Mouse (Mus musculus) heart, embryonic 15.5 days (tissue): Measurements from ENCODE around the gene Chd2. TPM values are rescaled to one million over a fixed set of nuclear protein-coding genes. Genes with fewer than 3 reads are reported as not detected.

ENCODE experiments used
- ATAC-seq: fragments of 200-750 bp; cut with Nextera tagmentation; replicated peaks from 2 replicates; pipeline ENCODE4 v1.8.0; 2017; ENCODE audit warnings: low read depth, moderate TSS enrichment; ENCODE audit not compliant: insufficient number of reproducible peaks, insufficient read depth, low FRiP score
- H3K27ac ChIP-seq: fragments of 300-500 bp; sonication (generic); 2 replicates; pipeline ENCODE4 v1.5.1; 2015; ENCODE audit warnings: mild to moderate bottlenecking, inconsistent platforms
- H3K27me3 ChIP-seq: fragments of 300-500 bp; sonication (generic); 2 replicates; pipeline ENCODE4 v1.6.1; 2015; ENCODE audit warnings: inconsistent platforms
- H3K36me3 ChIP-seq: fragments of 300-500 bp; sonication (generic); 2 replicates; pipeline ENCODE4 v1.6.1; 2015; ENCODE audit warnings: mild to moderate bottlenecking, inconsistent platforms
- H3K4me1 ChIP-seq: fragments of 300-500 bp; sonication (generic); replicated peaks from 2 replicates; pipeline ENCODE4 v1.6.1; 2015; ENCODE audit warnings: inconsistent platforms
- H3K4me2 ChIP-seq: fragments of 300-500 bp; sonication (generic); 2 replicates; pipeline ENCODE4 v1.6.1; 2015; ENCODE audit warnings: inconsistent platforms, mild to moderate bottlenecking, moderate library complexity
- H3K4me3 ChIP-seq: fragments of 300-500 bp; sonication (generic); 2 replicates; pipeline ENCODE4 v1.5.1; 2015; ENCODE audit warnings: mild to moderate bottlenecking, inconsistent platforms
- H3K9ac ChIP-seq: fragments of 300-500 bp; sonication (generic); 2 replicates; pipeline ENCODE4 v1.6.1; 2015; ENCODE audit warnings: mild to moderate bottlenecking, inconsistent platforms
- H3K9me3 ChIP-seq: fragments of 300-500 bp; sonication (generic); replicated peaks from 2 replicates; pipeline ENCODE4 v1.6.1; 2016; ENCODE audit warnings: inconsistent platforms
- WGBS: fragments of 180-500 bp; shearing (Covaris S2); methylation state at CpG from one replicate; pipeline ENCODE4 v1.1.7; 2015; ENCODE audit warnings: mixed read lengths; 5-methylcytosine and 5-hydroxymethylcytosine counted together
- polyA plus RNA-seq: library from polyadenylated mRNA; unstranded; fragments of >200 nt; fragmentation: Nextera tagmentation; extraction: Ambion mirVana; gene quantifications from 2 replicates; pipeline ENCODE4 v1.2.1, GENCODE M21; 2015

Gene Chd2
- polyA plus RNA-seq, 1 experiment from 2014 or later = 41.2 TPM

DNA sequence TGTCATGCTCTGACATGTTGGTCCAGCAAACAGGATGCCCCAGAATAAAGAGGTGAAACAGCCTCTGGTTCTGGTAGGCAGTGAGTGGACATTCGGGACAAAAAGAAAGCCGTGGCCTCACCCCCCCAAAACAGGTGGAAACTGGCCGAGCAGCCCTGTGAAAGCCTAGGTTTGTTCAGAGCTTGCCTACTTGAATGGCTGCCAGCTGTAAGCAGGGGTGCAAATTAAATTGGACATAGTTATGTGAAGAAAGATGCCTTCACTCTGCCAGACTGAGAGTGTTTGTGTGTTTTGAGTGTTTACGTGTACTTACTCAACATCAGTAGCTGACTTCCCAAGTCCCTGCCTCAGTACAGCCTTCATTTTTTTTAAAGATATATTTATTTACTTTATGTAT, 147.6 kb downstream of the Chd2 start:
- peaks cover 35% of the 10 kb centered on the region for H3K4me1 ChIP-seq
- peak overlapping the region; percentile 74; the same call in 1 of the 2 replicates for H3K4me3 ChIP-seq

DNA sequence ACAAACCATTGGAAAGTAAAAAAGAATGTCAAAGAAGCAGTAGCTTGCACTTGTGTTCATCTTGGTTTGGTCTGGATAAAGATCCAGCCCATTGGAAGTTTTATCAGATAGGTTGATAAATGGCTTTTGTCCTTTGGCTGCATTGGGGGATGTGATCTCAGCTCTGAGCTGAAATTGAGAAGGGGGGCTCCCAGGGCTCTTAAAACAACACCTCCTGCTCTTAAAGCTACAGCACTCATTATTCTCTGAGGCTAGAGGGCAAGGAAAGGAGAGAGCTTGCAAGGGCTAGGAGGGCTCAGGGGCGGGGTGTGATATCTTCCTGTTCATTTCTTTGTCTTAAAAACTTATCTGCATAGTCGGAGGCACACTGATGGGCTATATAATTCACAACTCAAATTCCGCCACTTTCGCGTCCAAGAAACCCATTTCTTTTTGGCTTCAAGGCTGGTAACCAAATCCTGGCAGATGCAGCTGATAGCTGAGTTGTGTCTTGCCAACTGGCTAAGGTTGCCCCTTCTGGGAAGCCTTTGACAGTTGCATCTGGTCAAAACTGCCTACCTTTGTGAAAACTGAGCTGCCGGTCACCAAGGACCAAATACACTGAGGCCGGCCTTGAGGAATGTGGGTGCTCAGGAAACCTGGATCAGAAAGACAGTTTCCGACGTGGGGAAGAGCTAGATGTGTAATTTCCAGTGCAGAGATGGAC, 148.2 kb downstream of the Chd2 start:
- peaks cover 51% of the 10 kb centered on the region for H3K27me3 ChIP-seq
- no peaks in the 10 kb centered on the region for H3K9me3 ChIP-seq
- ATAC-seq = no peak
- H3K4me3 ChIP-seq = peak overlapping the region; percentile 74; the same call in 1 of the 2 replicates
- no peaks in the 10 kb centered on the region for H3K36me3 ChIP-seq
- H3K4me2 ChIP-seq = peak overlapping the region; percentile 94
- peaks cover 30% of the 10 kb centered on the region for H3K4me1 ChIP-seq
- H3K27ac ChIP-seq = no peak overlapping the region
- WGBS = 61% methylated on average over 9 of the region's 9 CpGs
- H3K9ac ChIP-seq = no peak overlapping the region

More for the DNA sequence above, 147.6 kb downstream of the Chd2 start:
- Histone ChIP-seq H3K27me3 (peaks cover 52% of the 10 kb centered on the region), H3K9ac (no peak overlapping the region), H3K4me2 (peak overlapping the region; percentile 94), H3K27ac (no peak overlapping the region), H3K36me3 (no peaks in the 10 kb centered on the region), H3K9me3 (no peaks in the 10 kb centered on the region)
- no peak for ATAC-seq
- WGBS = 61% methylated on average over 4 of the region's 4 CpGs

DNA sequence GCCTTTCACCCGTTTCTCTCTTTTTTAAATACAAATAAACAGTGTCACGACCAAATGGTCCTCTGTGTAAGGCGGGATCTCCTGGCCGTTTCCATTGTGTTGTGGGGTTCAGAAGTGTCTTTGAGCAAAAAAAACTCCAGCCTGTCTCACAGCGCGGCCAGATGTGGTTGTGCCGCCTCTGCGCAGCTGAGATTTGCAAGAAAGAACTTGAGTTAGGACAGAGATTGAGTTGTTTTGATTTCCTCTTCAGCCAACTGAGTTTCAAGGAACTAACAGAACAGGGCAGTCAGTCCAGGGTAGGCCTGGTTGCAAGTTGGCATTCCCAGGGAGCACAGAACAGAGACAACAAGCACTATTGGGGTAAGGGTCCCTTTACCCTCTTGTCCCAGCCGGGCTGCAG, 149.3 kb downstream of the Chd2 start:
- H3K27ac ChIP-seq = peak overlapping the region; percentile 79
- H3K9me3 ChIP-seq = no peaks in the 10 kb centered on the region
- H3K36me3 ChIP-seq = no peaks in the 10 kb centered on the region
- peak overlapping the region; percentile 68 for H3K9ac ChIP-seq
- 8% methylated on average over 9 of the region's 9 CpGs for WGBS
- peak overlapping the region; percentile 94 for H3K4me2 ChIP-seq
- H3K27me3 ChIP-seq = peaks cover 44% of the 10 kb centered on the region
- H3K4me3 ChIP-seq = peak overlapping the region; percentile 74
- peaks cover 25% of the 10 kb centered on the region for H3K4me1 ChIP-seq
- ATAC-seq = no peak

DNA sequence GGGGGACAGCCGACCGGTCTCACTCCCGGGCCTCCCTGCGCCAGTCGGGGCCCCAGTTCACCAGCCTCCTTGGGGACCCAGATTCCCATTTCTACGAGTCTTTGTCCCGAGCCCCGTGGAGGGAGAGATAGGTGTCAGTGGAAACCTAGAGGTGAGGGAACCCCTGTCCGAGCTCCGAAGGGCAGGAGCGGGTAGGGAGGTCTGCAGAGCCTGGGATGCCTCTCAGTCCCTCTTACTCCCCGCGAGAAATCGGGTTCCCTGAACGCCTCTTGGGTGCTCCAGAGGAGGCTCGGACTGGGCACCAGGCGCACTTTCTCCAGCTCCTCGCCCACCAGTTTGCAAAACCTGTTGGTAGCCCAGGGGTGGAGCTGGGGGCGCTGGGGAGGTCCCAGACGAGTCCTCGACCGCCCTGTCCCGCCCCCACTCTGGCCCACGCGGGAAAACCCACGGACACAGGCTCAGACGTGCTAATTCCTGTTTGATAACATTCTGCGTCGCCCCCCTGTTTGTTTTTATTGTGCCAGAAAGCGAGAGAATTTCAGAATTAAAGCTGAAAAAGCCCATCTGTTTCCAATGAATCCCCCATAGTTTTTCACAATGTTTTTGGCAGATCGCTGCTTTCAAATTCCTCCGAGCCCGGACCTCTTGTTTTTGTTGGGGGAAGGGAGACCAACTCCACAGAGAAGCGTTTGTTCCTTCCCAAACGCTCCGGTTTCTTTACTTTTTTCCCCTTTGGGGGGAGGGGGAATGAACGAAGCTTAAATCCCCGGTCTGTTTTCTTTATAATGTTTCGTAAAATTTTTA, 149.9 kb downstream of the Chd2 start:
- peaks cover 42% of the 10 kb centered on the region for H3K27me3 ChIP-seq
- 1% methylated on average over 39 of the region's 39 CpGs for WGBS
- H3K27ac ChIP-seq = peak overlapping the region; percentile 79
- peak overlapping the region; percentile 74 for H3K4me3 ChIP-seq
- H3K36me3 ChIP-seq = no peaks in the 10 kb centered on the region
- peak; percentile 19; the same call in 1 of the 2 replicates for ATAC-seq
- peak overlapping the region; percentile 68 for H3K9ac ChIP-seq
- H3K4me2 ChIP-seq = peak overlapping the region; percentile 94
- H3K4me1 ChIP-seq = peaks cover 25% of the 10 kb centered on the region
- no peaks in the 10 kb centered on the region for H3K9me3 ChIP-seq

DNA sequence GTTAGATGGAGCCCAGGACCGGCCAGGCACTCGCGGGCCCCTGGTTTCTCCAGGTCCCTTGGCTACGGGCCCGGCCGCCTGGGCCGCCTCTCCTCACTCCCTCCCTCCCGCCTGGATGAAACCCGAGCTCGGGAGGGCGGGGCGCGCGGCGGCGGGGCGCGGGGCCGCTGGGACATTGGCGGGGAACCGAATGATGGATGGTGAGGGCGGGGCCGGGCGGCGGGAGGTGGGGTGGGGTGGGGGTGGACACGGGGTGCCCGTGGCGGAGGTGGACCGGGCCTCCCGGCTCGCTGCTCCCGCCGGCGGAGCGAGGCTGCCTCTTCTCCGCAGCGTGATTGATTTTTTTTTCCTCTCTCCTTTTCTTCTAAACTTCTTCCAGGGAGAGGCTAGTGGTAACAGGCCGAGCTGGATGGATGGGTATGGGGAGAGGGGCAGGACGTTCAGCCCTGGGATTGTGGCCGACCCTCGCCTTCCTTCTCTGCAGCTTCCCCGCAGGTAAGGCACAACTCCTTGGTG, 150.6 kb downstream of the Chd2 start:
- H3K36me3 ChIP-seq = no peaks in the 10 kb centered on the region
- ATAC-seq = peak; percentile 91
- peak overlapping the region; percentile 74 for H3K4me3 ChIP-seq
- H3K27ac ChIP-seq = peak overlapping the region; percentile 79
- H3K4me2 ChIP-seq = peak overlapping the region; percentile 94
- no peaks in the 10 kb centered on the region for H3K9me3 ChIP-seq
- peaks cover 25% of the 10 kb centered on the region for H3K4me1 ChIP-seq
- H3K9ac ChIP-seq = peak overlapping the region; percentile 68
- under 1% methylated on average over 26 of the region's 42 CpGs for WGBS
- H3K27me3 ChIP-seq = peaks cover 39% of the 10 kb centered on the region

DNA sequence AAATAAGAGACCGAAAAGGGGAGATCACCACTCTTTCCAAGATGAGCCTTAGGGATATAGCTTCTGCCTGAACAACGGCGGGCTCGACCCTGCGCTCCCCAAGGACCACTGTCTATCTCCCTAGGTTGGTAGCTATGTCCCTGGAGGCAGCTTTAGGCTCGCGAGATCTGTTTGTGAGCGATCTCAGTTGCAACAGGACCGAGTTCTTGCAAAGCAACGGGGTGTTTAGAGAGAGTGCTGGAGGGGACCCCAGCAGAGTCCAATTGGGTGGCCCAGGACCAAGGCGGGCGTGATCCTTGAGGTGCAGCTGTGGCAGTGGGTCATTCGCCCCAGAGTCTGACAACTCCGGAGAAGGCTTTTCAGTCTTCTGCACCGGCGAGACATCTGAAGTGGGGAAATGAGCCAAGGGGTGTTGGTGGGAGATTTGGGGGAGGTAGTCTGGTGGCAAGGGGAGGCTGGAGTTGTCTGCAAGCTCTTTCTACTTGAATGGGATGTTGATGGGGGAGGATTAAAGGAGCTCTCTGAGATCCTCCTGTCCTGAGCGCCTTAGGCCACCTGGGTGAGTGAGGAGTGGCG, 151.1 kb downstream of the Chd2 start:
- peak overlapping the region; percentile 74 for H3K4me3 ChIP-seq
- H3K36me3 ChIP-seq = no peaks in the 10 kb centered on the region
- 4% methylated on average over 18 of the region's 18 CpGs for WGBS
- peaks cover 25% of the 10 kb centered on the region for H3K4me1 ChIP-seq
- peak overlapping the region; percentile 26; the same call in 1 of the 2 replicates for H3K9ac ChIP-seq
- H3K4me2 ChIP-seq = peak overlapping the region; percentile 94
- H3K27me3 ChIP-seq = peaks cover 37% of the 10 kb centered on the region
- ATAC-seq = no peak
- H3K9me3 ChIP-seq = no peaks in the 10 kb centered on the region
- peak overlapping the region; percentile 40; the same call in 1 of the 2 replicates for H3K27ac ChIP-seq

DNA sequence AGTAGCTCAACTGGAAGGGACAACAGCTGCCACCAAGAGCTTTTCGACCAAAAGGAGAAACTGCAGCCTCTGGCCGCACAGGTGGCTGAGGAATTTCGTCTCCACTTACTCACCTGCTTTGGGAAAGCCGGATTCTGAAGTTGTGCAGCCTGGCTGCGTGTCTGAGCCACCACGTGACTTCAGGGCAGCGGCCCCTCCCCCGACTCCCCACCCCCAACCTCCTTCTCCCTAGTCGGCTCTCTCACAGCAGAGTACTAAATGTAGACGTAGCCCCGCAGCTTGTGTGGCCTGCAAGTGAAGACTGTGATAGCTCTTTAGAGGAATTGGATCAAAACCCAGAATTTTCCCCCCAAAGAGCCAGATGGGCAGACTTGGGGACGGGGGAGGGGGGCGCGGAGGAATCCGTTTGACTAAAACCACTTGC, 151.7 kb downstream of the Chd2 start:
- peak overlapping the region; percentile 94 for H3K4me2 ChIP-seq
- H3K36me3 ChIP-seq = no peaks in the 10 kb centered on the region
- H3K4me3 ChIP-seq = peak overlapping the region; percentile 74
- ATAC-seq = no peak
- no peak overlapping the region for H3K9ac ChIP-seq
- no peaks in the 10 kb centered on the region for H3K9me3 ChIP-seq
- H3K4me1 ChIP-seq = peaks cover 25% of the 10 kb centered on the region
- H3K27me3 ChIP-seq = peaks cover 37% of the 10 kb centered on the region
- WGBS = 2% methylated on average over 15 of the region's 15 CpGs
- H3K27ac ChIP-seq = no peak overlapping the region

DNA sequence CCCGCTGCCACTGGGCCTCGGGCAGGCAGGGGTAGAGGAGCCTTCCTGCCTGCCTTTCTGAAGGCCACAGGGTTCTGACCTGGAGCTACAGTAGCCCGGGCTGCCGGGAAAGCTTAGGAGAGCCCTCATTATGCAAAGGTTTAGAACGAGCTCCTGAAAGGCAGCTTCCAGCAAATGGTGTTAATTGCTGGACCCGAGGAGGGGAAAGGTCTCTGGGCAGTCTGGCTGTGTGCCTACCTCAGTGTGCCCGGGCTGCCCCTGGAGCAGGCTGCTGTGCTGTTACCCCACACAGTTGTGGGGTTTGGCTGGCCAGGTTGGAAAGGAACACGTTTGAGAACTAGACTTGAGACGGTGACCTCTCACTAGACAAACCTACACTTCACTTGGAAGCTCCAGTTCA, 152.2 kb downstream of the Chd2 start:
- 15% methylated on average over 9 of the region's 9 CpGs for WGBS
- no peak overlapping the region; the same call in 1 of the 2 replicates for H3K4me3 ChIP-seq
- H3K36me3 ChIP-seq = no peaks in the 10 kb centered on the region
- ATAC-seq = no peak
- no peak overlapping the region for H3K27ac ChIP-seq
- no peak overlapping the region for H3K9ac ChIP-seq
- H3K9me3 ChIP-seq = no peaks in the 10 kb centered on the region
- peak overlapping the region; percentile 94 for H3K4me2 ChIP-seq
- peaks cover 37% of the 10 kb centered on the region for H3K27me3 ChIP-seq
- H3K4me1 ChIP-seq = peaks cover 25% of the 10 kb centered on the region

DNA sequence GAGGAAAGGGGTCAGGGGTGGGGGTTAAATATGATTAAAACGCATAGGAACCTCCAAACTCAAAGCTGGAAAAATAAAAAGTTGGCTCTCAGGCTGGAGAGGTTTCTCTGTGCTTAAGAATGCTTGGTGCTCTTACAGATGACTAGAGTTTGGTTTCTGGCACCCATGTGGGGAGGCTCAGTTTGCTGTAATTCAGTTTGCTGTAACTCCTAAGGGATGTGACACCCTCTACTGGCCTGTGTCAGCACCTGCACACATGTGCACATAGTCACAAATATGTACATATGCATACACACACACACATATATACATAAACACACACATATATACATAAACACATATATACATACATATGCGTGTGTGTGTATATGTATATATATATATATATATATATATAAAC, 152.8 kb downstream of the Chd2 start:
- H3K4me3 ChIP-seq = no peak overlapping the region
- ATAC-seq = no peak
- peaks cover 25% of the 10 kb centered on the region for H3K4me1 ChIP-seq
- WGBS = 72% methylated on average over 2 of the region's 2 CpGs
- H3K27me3 ChIP-seq = peaks cover 37% of the 10 kb centered on the region
- H3K9ac ChIP-seq = no peak overlapping the region
- H3K9me3 ChIP-seq = no peaks in the 10 kb centered on the region
- H3K27ac ChIP-seq = no peak overlapping the region
- no peak overlapping the region for H3K4me2 ChIP-seq
- H3K36me3 ChIP-seq = no peaks in the 10 kb centered on the region

DNA sequence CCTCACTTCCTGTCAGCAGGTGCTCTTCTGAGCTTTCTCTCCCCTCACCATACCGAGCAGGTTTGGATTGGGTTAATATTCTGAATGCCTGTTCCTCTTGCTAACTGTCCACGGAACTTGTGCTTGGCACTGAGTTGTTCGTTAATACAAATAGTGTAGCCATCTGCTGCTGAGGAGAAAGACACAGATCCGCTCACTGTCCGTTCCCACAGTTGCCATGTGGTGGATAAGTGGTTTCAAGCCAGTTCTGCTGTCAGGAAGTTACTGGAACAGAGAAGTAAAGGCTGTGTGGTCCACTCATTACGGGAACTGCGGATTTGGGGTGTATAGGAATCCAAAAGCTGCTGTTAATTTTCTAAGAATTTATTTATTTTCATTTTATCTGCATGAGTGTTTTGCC, 158.8 kb downstream of the Chd2 start:
- WGBS = 75% methylated on average over 7 of the region's 7 CpGs
- H3K9me3 ChIP-seq = no peaks in the 10 kb centered on the region
- no peak overlapping the region for H3K4me3 ChIP-seq
- H3K9ac ChIP-seq = no peak overlapping the region
- H3K4me1 ChIP-seq = no peaks in the 10 kb centered on the region
- H3K36me3 ChIP-seq = no peaks in the 10 kb centered on the region
- H3K27ac ChIP-seq = no peak overlapping the region
- ATAC-seq = no peak
- H3K4me2 ChIP-seq = no peak overlapping the region
- H3K27me3 ChIP-seq = peaks cover 35% of the 10 kb centered on the region

DNA sequence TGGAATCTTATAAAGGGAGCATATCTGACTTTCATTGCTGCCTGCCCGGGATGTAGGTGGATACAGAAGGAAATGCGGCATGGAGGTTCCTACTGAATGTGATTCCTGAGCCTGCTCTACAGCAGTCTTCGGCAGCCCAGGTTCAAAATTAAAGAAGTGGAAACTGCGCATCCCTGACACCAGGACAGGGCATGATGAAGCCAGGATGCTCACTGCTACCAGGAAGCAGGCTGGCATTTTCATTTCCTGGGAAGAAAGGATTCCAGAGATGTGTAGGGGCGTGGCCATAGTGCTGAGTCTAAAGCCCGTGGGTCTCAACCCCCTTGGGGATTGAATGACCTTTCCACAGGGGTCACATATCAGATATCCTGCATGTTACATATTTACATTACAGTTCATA, 163.6 kb downstream of the Chd2 start:
- no peak overlapping the region for H3K4me2 ChIP-seq
- no peaks in the 10 kb centered on the region for H3K36me3 ChIP-seq
- H3K27me3 ChIP-seq = peaks cover 76% of the 10 kb centered on the region

More for the DNA sequence above, 163.6 kb downstream of the Chd2 start:
- Histone ChIP-seq H3K4me3 (no peak overlapping the region), H3K9me3 (no peaks in the 10 kb centered on the region), H3K9ac (no peak overlapping the region), H3K27ac (no peak overlapping the region), H3K4me1 (peaks cover 23% of the 10 kb centered on the region)
- 70% methylated on average over 6 of the region's 6 CpGs for WGBS
- ATAC-seq = no peak
